Mouse (Mus musculus) ES-E14 (cell line): Measurements from ENCODE around the gene Cntnap2.

ENCODE experiments used
- HCFC1 ChIP-seq: IDR thresholded peaks from 2 replicates; pipeline ENCODE4 v1.6.1; 2012; ENCODE audit warnings: low read length, inconsistent platforms, borderline replicate concordance; ENCODE audit not compliant: insufficient read depth
- MAFK ChIP-seq: IDR thresholded peaks from 2 replicates; pipeline ENCODE4 v1.6.1; 2014; ENCODE audit warnings: mild to moderate bottlenecking, low read depth, low read length, inconsistent platforms; ENCODE audit not compliant: insufficient read depth
- ZNF384 ChIP-seq: IDR thresholded peaks from 2 replicates; pipeline ENCODE4 v1.6.1; 2012; ENCODE audit warnings: low read depth, low read length, inconsistent platforms

- no peak for TF ChIP-seq MAFK
- TF ChIP-seq HCFC1: no peak
- no peak for TF ChIP-seq ZNF384
Measured at GRCm38 (mm10) chr6:47323169-47323835, 2264.1 kb downstream of the Cntnap2 start.
